Mouse (Mus musculus): ENCODE results near the gene Dnhd1.
A peak's percentile ranks its signal among the peaks of the same experiment; 100 is the strongest.

The Dnhd1 gene

GRCm38 (mm10) chr7:105650639-105651435, at the start of gene Dnhd1:
Gene Dnhd1 (plus strand): TSS chr7:105650827.
- peak; percentile 85 for DNase-seq (ENCODE audit: low read depth, low spot score)

GRCm38 (mm10) chr7:105602860-105603623, 47.6 kb upstream of the Dnhd1 start:
- peak; percentile 71 for DNase-seq (ENCODE audit: low read depth, low spot score)

GRCm38 (mm10) chr7:105608467-105608866, 42.2 kb upstream of the Dnhd1 start:
- DNase-seq (ENCODE audit: low read depth, low spot score) = no peak

- DNase-seq (ENCODE audit: low read depth, low spot score) = no peak
Observed at GRCm38 (mm10) chr7:105611767-105612166, 38.9 kb upstream of the Dnhd1 start.

- no peak for DNase-seq (ENCODE audit: low read depth, low spot score)
Observed at GRCm38 (mm10) chr7:105614400-105614799, 36.2 kb upstream of the Dnhd1 start.

GRCm38 (mm10) chr7:105615720-105616119, 34.9 kb upstream of the Dnhd1 start:
- no peak for DNase-seq (ENCODE audit: low read depth, low spot score)

GRCm38 (mm10) chr7:105616561-105616960, 34.1 kb upstream of the Dnhd1 start:
- no peak for DNase-seq (ENCODE audit: low read depth, low spot score)

GRCm38 (mm10) chr7:105617810-105618209, 32.8 kb upstream of the Dnhd1 start:
- DNase-seq (ENCODE audit: low read depth, low spot score) = no peak

GRCm38 (mm10) chr7:105619701-105620100, 30.9 kb upstream of the Dnhd1 start:
- no peak for DNase-seq (ENCODE audit: low read depth, low spot score)

- DNase-seq (ENCODE audit: low read depth, low spot score) = no peak
Observed at GRCm38 (mm10) chr7:105621053-105621452, 29.6 kb upstream of the Dnhd1 start.

- no peak for DNase-seq (ENCODE audit: low read depth, low spot score)
Observed at GRCm38 (mm10) chr7:105621646-105622292, 28.9 kb upstream of the Dnhd1 start.

GRCm38 (mm10) chr7:105625397-105625796, 25.2 kb upstream of the Dnhd1 start:
- DNase-seq (ENCODE audit: low read depth, low spot score) = no peak

- DNase-seq (ENCODE audit: low read depth, low spot score) = peak; percentile 32
Observed at GRCm38 (mm10) chr7:105628633-105629032, 22.0 kb upstream of the Dnhd1 start.

- DNase-seq (ENCODE audit: low read depth, low spot score) = no peak
Observed at GRCm38 (mm10) chr7:105632551-105632972, 18.1 kb upstream of the Dnhd1 start.

- peak; percentile 87 for DNase-seq (ENCODE audit: low read depth, low spot score)
Observed at GRCm38 (mm10) chr7:105633127-105633800, 17.4 kb upstream of the Dnhd1 start, which contains the start of gene Trim3. Gene Trim3 (minus strand): TSS chr7:105633571.

- no peak for DNase-seq (ENCODE audit: low read depth, low spot score)
Observed at GRCm38 (mm10) chr7:105633801-105634135, 16.9 kb upstream of the Dnhd1 start.

GRCm38 (mm10) chr7:105634272-105634920, 16.2 kb upstream of the Dnhd1 start:
- no peak for DNase-seq (ENCODE audit: low read depth, low spot score)

- DNase-seq (ENCODE audit: low read depth, low spot score) = no peak
Observed at GRCm38 (mm10) chr7:105635726-105636125, 14.9 kb upstream of the Dnhd1 start.

- no peak for DNase-seq (ENCODE audit: low read depth, low spot score)
Observed at GRCm38 (mm10) chr7:105638776-105639175, 11.9 kb upstream of the Dnhd1 start.

- no peak for DNase-seq (ENCODE audit: low read depth, low spot score)
Observed at GRCm38 (mm10) chr7:105639304-105639703, 11.3 kb upstream of the Dnhd1 start.

GRCm38 (mm10) chr7:105639756-105640155, 10.9 kb upstream of the Dnhd1 start, which contains the start of gene Timm10b:
Gene Timm10b (plus strand): TSS chr7:105640056.
- no peak for DNase-seq (ENCODE audit: low read depth, low spot score)
